In the genomic region with DNA sequence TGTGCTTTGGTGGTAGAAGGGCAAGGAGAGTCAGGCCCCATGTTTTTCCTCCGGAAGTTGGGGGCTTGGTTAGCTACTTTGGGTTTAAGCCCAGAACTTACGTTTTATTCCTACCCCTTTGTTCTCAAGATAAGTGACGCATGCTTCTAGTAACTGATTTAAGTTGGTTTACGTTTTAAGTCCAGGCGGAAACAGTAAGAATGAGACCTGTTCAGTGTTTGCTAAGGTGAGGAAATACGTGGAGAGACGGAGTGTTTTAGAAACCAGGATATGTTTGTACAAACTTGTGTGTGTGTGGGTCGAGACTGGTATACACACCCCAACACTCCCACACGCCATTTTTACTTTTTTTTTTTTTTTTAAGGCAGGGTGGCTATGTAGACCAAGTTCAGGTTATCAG, we compare ENCODE assay signal across 15 mouse cellular contexts. TPM values are rescaled to one million over a fixed set of nuclear protein-coding genes. Genes with fewer than 3 reads are reported as not detected.
A peak's percentile ranks its signal among the peaks of the same experiment; 100 is the strongest.
DNase-seq lines count a peak whose midpoint lies in the region; ATAC-seq and TF ChIP-seq lines count a peak whose summit lies in the region.
"Had no signal": no experiment of that assay in that cellular context is flagged by ENCODE, and none has a peak within 500 bp of the region (broad histone marks: within the 10 kb centered on the region; RNA-seq: fewer than 3 reads in every experiment).

No protein-coding gene starts in this region.

- H3K9ac ChIP-seq in embryonic facial prominence, embryonic 14.5 days (ENCODE audit: low read depth, low read length) = no peak overlapping the region
- no peak overlapping the region for H3K9ac ChIP-seq in midbrain, embryonic 16.5 days (ENCODE audit: low read depth, low read length)
- H3K9ac ChIP-seq: embryonic facial prominence, embryonic 15.5 days; intestine, embryonic 15.5 days; lung, embryonic 15.5 days had no signal

- H3K27me3 ChIP-seq in embryonic facial prominence, embryonic 14.5 days (replicated peaks; ENCODE audit: control insufficient read depth, insufficient read depth, low read length) = no peaks in the 10 kb centered on the region
- no peaks in the 10 kb centered on the region for H3K27me3 ChIP-seq in midbrain, embryonic 16.5 days (ENCODE audit: control insufficient read depth, insufficient read depth, low read depth, low read length)
- H3K27me3 ChIP-seq: embryonic facial prominence, embryonic 15.5 days; intestine, embryonic 15.5 days; lung, embryonic 15.5 days had no signal

- peak; percentile 16 for DNase-seq in CD4-positive, CD25-positive, alpha-beta regulatory T cell, adult 2 months (ENCODE audit: low read depth, low spot score)
- no peak for DNase-seq in layer of hippocampus, adult 2 months (ENCODE audit: low spot score in 2 of 2)
- no peak for DNase-seq in layer of hippocampus, adult 9-11 months
- DNase-seq in embryonic facial prominence, embryonic 14.5 days (ENCODE audit: low spot score) = no peak
- DNase-seq in urinary bladder, postnatal 14 days (ENCODE audit: low spot score) = no peak
- DNase-seq in adrenal gland, postnatal 14 days = no peak
- DNase-seq: cerebellum, postnatal 10 days; retina, postnatal 1 day; spleen, adult 18-20 months had no signal

- peaks cover 36% of the 10 kb centered on the region for H3K36me3 ChIP-seq in embryonic facial prominence, embryonic 14.5 days (ENCODE audit: control insufficient read depth, insufficient read depth, low read length)
- peaks cover 22% of the 10 kb centered on the region for H3K36me3 ChIP-seq in midbrain, embryonic 16.5 days (ENCODE audit: control insufficient read depth, insufficient read depth, low read length)
- H3K36me3 ChIP-seq: intestine, embryonic 15.5 days had no signal

- TF ChIP-seq CTCF in layer of hippocampus, adult 2 months (conservative IDR thresholded peaks at IDR 0.05) = no peak

- WGBS in embryonic facial prominence, embryonic 14.5 days = 79% methylated on average over 9 of the region's 9 CpGs
- WGBS in midbrain, embryonic 16.5 days = 89% methylated on average over 9 of the region's 9 CpGs

- peak overlapping the region; percentile 83; the same call in 1 of the 2 replicates for H3K4me3 ChIP-seq in layer of hippocampus, adult 2 months
- H3K4me3 ChIP-seq in embryonic facial prominence, embryonic 14.5 days (ENCODE audit: low read depth, low read length) = no peak overlapping the region
- no peak overlapping the region for H3K4me3 ChIP-seq in midbrain, embryonic 16.5 days (ENCODE audit: low read depth, low read length)
- H3K4me3 ChIP-seq: intestine, embryonic 15.5 days had no signal

- H3K27ac ChIP-seq in layer of hippocampus, adult 2 months = peak overlapping the region; percentile 92; the same call in 1 of the 2 replicates
- no peak overlapping the region for H3K27ac ChIP-seq in embryonic facial prominence, embryonic 14.5 days (replicated peaks; ENCODE audit: low read depth, low read length)
- H3K27ac ChIP-seq in midbrain, embryonic 16.5 days (ENCODE audit: low read length) = no peak overlapping the region
- H3K27ac ChIP-seq: embryonic facial prominence, embryonic 15.5 days; intestine, embryonic 15.5 days; lung, embryonic 15.5 days had no signal

- H3K4me1 ChIP-seq in embryonic facial prominence, embryonic 14.5 days (ENCODE audit: control insufficient read depth, insufficient read depth, low read length) = peaks cover 12% of the 10 kb centered on the region; the same call in 1 of the 2 replicates
- peaks cover 22% of the 10 kb centered on the region for H3K4me1 ChIP-seq in midbrain, embryonic 16.5 days (ENCODE audit: control insufficient read depth, insufficient read depth, low read length)

- no peaks in the 10 kb centered on the region for H3K9me3 ChIP-seq in embryonic facial prominence, embryonic 14.5 days (ENCODE audit: control insufficient read depth, low read length)
- no peaks in the 10 kb centered on the region for H3K9me3 ChIP-seq in midbrain, embryonic 16.5 days (replicated peaks; ENCODE audit: control insufficient read depth, low read length, poor library complexity, severe bottlenecking)
- H3K9me3 ChIP-seq: embryonic facial prominence, embryonic 15.5 days; intestine, embryonic 15.5 days; lung, embryonic 15.5 days had no signal

- ATAC-seq in CD4-positive, CD25-positive, alpha-beta regulatory T cell, adult 4 months = no peak
- ATAC-seq in embryonic facial prominence, embryonic 14.5 days (ENCODE audit: low read depth) = no peak
- ATAC-seq in midbrain, embryonic 16.5 days = no peak
- ATAC-seq: intestine, embryonic 15.5 days had no signal

- H3K4me2 ChIP-seq in embryonic facial prominence, embryonic 14.5 days (ENCODE audit: low read depth, low read length) = peak overlapping the region; percentile 62; the same call in 1 of the 2 replicates
- peak overlapping the region; percentile 85 for H3K4me2 ChIP-seq in midbrain, embryonic 16.5 days (ENCODE audit: low read length)

RNA-seq across cellular contexts. Expression of gene Trim13, which starts 3.3 kb away (rescaled TPM):
- polyA plus RNA-seq in CD4-positive, CD25-positive, alpha-beta regulatory T cell, adult 4 months (2017; shearing (Covaris generic)) = 1 to 10 TPM; 8.9 TPM
- total RNA-seq in layer of hippocampus, adult 2 months (2021) = 10 to 100 TPM; 11.4 to 12.4 TPM
- polyA plus RNA-seq in embryonic facial prominence, embryonic 14.5 days (2014; fragmentation: Nextera tagmentation; extraction: Ambion mirVana) = 22.3 and 23.9 TPM in 2 replicates
- polyA plus RNA-seq in midbrain, embryonic 16.5 days (2015; fragmentation: Nextera tagmentation; extraction: Ambion mirVana) = 48.8 and 53.7 TPM in 2 replicates
- total RNA-seq in adrenal gland, postnatal 14 days (2021) = 7.6 and 7.7 TPM in 2 replicates

RNA-seq across cellular contexts. Expression of gene Kcnrg, which starts 5.9 kb away (rescaled TPM):
- 1 to 10 TPM in 1 of 2 experiments, under 1 TPM in 1; 0.52 to 1.0 TPM for polyA plus RNA-seq in CD4-positive, CD25-positive, alpha-beta regulatory T cell, adult 4 months (2017; shearing (Covaris generic))
- 1 to 10 TPM; 1.0 to 1.1 TPM for total RNA-seq in layer of hippocampus, adult 2 months (2021)
- polyA plus RNA-seq in embryonic facial prominence, embryonic 14.5 days (2014; fragmentation: Nextera tagmentation; extraction: Ambion mirVana) = 0.85 and 1.2 TPM in 2 replicates
- 3.1 and 4.0 TPM in 2 replicates for polyA plus RNA-seq in midbrain, embryonic 16.5 days (2015; fragmentation: Nextera tagmentation; extraction: Ambion mirVana)
- total RNA-seq in adrenal gland, postnatal 14 days (2021) = 0.26 and 0.41 TPM in 2 replicates
- polyA plus RNA-seq: large intestine, adult 2 months had no signal

RNA-seq across cellular contexts. Expression of gene Spryd7, which starts 44.7 kb away (rescaled TPM):
- 1 to 10 TPM; 5.2 to 7.7 TPM for polyA plus RNA-seq in CD4-positive, CD25-positive, alpha-beta regulatory T cell, adult 4 months (2017; shearing (Covaris generic))
- total RNA-seq in layer of hippocampus, adult 2 months (2021) = 10 to 100 TPM; 46.1 to 46.8 TPM
- polyA plus RNA-seq in embryonic facial prominence, embryonic 14.5 days (2014; fragmentation: Nextera tagmentation; extraction: Ambion mirVana) = 25.7 and 27.8 TPM in 2 replicates
- 62.0 and 64.9 TPM in 2 replicates for polyA plus RNA-seq in midbrain, embryonic 16.5 days (2015; fragmentation: Nextera tagmentation; extraction: Ambion mirVana)
- total RNA-seq in adrenal gland, postnatal 14 days (2021) = 17.8 and 17.9 TPM in 2 replicates
